Comparison of ENCODE assay signal across 8 mouse cellular contexts in genomic region chr3:34328865-34329264, GRCm38 (mm10).
A peak's percentile ranks its signal among the peaks of the same experiment; 100 is the strongest.
DNase-seq lines count a peak whose midpoint lies in the region; ATAC-seq and TF ChIP-seq lines count a peak whose summit lies in the region.

No protein-coding gene starts in this region.

- H3K4me1 ChIP-seq in heart, embryonic 12.5 days (replicated peaks), result no peaks in the 10 kb centered on the region
- no peaks in the 10 kb centered on the region for H3K4me1 ChIP-seq in cortical plate, adult 2 months (ENCODE audit: control insufficient read depth, insufficient read depth, low read length)

- no peak overlapping the region for H3K27ac ChIP-seq in heart, embryonic 12.5 days (ENCODE audit: poor library complexity, severe bottlenecking)
- H3K27ac ChIP-seq in cortical plate, adult 2 months (ENCODE audit: insufficient read depth, low read length), result no peak overlapping the region

- intact Hi-C loops in heart, postnatal 14 days (cut with DNase I), result no loop called here

- H3K4me3 ChIP-seq in heart, embryonic 12.5 days, result no peak overlapping the region
- no peak overlapping the region for H3K4me3 ChIP-seq in cortical plate, adult 2 months (ENCODE audit: insufficient read depth, low read length)

- TF ChIP-seq POLR2A in cortical plate, adult 2 months (IDR thresholded peaks at IDR 0.05; ENCODE audit: extremely low read depth, insufficient read depth, low read length), result no peak

- no peaks in the 10 kb centered on the region for H3K36me3 ChIP-seq in heart, embryonic 12.5 days

- 0 out of 2 replicates have a peak, but pooled peaks cover 12% of the 10 kb centered on the region for H3K27me3 ChIP-seq in heart, embryonic 12.5 days (replicated peaks)

- DNase-seq in heart, postnatal 14 days, result peak; percentile 8 to 20
- peak; percentile 19 for DNase-seq in 3134 (ENCODE audit: extremely low read depth, insufficient read length, low spot score)
- peak; percentile 76 for DNase-seq in Muller cell, postnatal 12 days (ENCODE audit: inconsistent ontology term)
- DNase-seq in layer of hippocampus, postnatal 25 days (ENCODE audit: extremely low spot score in 1 of 2, low spot score in 1 of 2), result peak; percentile 26 to 63
- peak; percentile 47 for DNase-seq in telencephalon, adult 2 months (ENCODE audit: low read depth, low spot score)
- no peak for DNase-seq in spleen, adult 12 weeks (ENCODE audit: low spot score)

- no peak for ATAC-seq in heart, embryonic 12.5 days (ENCODE audit: insufficient number of reproducible peaks, low FRiP score)

- TF ChIP-seq CTCF in cortical plate, adult 2 months (IDR thresholded peaks at IDR 0.05; ENCODE audit: extremely low read depth, insufficient read depth, low read length), result peak; percentile 37; the same call in 1 of the 2 replicates

- H3K9me3 ChIP-seq in heart, embryonic 12.5 days (replicated peaks), result no peaks in the 10 kb centered on the region

- no peak overlapping the region for H3K9ac ChIP-seq in heart, embryonic 12.5 days

- no peak overlapping the region for H3K4me2 ChIP-seq in heart, embryonic 12.5 days

- WGBS in heart, embryonic 12.5 days, result 20% methylated on average over 2 of the region's 2 CpGs
